Mouse (Mus musculus) thymus, postnatal 14 days (tissue): Measurements from ENCODE around the gene Supt16.

Source experiments
- DNase-seq: peaks from one replicate; pipeline ENCODE4 v3.0.0; 2021

The Supt16 gene

DNA sequence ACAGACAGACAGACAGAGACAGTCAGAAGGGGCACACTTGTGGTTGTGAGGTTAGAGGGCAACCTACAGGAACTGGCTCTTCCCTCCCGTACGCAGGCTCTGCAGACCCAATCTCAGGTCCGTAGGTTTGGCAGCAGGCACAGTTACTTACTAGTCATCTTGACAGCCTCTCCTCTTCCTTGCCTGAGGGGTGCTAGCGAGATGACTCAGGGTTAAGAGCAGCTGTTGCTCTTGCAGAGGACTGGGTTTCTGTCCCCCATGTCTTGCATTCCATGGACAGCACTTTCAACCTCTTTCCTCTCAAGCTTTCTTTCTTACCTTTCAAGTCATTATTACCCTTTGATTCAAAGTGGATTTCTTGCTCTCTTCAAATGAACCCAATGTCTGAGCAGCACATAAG is 53.1 kb downstream of the Supt16 start:
- no peak for DNase-seq

DNA sequence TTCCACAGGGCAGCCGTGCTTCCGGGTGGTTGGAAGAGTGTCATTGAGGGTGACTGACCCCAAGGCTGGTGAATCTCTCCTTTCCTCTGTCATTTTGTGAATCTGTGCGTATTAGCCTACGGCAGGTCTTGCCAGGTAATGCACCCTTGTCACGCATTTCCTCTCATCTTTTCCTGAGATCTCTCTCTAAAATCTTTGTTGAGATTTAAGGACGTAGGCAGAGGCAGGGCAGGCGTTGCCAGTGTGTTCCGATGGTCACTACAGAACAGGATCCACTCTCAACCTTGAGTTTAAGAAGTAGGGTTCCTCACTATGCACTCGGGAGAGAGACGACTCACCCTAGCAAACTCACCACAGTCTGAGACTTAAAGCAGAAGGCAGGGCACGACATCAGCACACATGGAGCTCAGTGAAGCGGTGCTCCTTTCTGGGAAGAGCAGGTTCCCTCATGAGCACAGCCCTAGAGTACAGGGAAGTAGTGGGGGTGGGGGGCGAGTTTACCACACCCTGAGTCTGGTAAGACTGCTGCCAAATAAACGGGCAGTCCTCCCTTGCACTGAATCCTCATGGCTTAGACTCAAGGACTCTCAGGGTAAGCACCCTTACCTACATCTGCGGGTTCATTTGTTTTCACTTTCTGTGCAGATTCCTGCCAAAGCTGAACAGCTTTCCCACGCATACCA is 55.6 kb downstream of the Supt16 start:
- DNase-seq: no peak

DNA sequence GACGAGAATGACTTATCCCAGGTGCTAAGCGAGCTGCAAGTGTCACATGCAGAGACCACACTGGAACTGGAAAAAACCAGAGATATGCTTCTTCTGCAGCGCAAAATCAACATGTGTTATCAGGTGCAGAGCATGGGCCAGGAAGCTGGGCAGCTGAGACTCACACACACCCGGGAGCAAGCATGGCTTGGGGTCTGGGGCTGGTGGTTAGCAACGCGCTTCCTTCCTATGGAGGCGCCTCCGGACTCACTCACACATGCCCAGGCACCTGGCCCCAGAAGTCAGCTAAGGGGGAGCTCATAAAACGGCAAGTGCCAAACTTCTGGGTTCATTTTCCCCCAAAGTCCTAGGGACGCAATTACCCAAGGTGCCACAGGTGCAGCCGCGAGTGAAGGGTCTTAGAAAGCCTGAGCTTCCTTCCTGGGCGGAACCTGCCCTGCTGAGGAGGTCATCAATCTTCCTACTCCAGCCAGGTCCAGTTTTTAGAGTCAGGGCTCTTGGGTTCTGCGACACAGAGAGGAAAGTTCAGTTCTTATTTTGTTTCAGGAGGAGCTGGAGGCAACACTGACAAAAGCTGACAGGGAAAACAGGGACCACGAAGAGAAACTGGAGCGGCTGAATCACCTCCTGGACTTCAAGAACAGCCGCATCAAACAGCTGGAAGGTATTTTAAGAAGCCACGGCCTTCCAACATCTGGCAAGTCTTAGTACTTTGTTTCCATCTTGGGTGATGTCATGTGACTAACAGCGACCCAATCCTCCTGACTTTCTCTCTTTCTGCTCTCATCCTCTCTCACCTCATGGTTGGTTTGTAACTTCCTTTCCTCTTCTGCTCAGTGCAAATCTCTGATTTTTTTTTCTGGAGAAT is 56.4 kb downstream of the Supt16 start:
- peak; percentile 42 for DNase-seq

DNA sequence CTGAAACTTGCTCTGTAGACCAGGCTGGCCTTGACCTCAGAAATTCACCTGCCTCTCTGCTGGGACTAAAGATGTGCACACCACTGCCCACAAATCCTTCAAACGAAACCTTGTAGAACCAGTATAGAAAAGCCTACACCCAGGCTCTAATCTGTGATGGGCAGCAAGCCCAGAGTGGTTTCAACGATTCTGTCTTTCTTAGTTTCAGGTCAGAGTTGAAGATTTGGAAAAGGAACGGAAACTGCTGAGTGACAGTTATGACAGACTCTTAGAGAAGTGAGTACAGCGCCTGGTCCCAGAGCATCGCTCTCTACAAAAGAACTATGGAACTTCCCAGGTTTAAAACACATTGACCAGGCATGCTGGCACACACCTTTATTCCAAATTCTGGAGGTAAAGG is 63.6 kb downstream of the Supt16 start:
- DNase-seq: no peak

DNA sequence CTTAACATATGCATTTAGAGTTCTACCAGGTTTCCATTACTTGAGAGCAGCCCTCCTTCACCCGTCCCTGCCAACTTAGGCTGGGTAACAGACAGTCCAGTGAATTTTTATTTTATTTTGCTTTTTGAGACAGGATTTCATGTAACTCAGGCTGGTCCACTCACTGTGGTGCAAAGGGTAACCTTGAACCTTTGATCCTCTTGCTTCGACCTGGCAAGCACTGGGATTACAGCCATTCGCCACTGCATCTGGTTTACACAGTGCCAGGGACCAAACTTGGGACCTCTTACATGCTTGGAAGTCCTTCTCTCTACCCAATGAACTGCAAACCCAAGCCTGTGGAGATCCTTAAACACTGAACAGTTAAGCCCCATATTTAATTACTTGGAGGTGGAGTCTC is 72.6 kb downstream of the Supt16 start:
- DNase-seq: no peak

- peak; percentile 81 for DNase-seq
Measured at GRCm38 (mm10) chr14:52123918-52124317, 73.3 kb downstream of the Supt16 start.

DNA sequence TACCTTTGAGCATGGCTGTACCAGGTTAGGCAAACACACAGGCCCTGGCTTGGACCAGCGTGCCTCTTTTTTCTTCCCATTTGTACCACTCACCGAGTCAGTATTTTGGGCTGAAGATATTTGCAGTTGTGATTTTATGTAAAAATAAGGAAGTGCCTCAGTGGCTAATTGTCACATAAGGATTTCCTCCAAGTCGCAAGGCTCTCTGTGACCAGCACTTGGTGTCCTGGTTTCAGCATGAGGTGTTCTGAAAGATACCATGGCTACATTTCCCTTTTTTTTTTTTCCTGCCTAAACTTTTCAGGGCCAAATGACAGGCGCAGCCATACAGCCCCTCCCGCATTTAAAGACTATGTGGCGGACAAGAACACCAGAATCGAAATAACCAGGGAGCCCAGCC is 77.0 kb downstream of the Supt16 start:
- DNase-seq: no peak

GRCm38 (mm10) chr14:52118823-52119608 is 78.2 kb downstream of the Supt16 start:
- DNase-seq: peak; percentile 54

GRCm38 (mm10) chr14:52118456-52118822 is 78.8 kb downstream of the Supt16 start:
- DNase-seq: no peak

DNA sequence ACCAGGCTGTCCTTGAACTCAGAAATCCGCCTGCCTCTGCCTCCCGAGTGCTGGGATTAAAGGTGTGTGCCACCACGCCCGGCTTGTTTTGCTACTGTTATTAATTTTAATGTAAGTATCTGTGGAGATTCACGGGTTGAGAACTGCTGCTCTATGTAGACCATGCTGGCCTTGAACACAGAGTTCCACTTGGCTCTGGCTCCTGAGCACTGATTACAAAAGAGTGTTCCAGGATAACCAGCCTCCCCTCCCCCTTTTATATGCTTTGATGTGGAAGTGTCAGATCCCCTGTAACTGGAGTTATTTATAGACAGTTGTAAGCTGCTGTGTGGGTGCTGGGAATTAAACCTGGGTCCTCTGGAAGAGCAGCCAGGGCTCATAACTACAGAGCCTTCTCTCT is 80.0 kb downstream of the Supt16 start:
- no peak for DNase-seq

DNA sequence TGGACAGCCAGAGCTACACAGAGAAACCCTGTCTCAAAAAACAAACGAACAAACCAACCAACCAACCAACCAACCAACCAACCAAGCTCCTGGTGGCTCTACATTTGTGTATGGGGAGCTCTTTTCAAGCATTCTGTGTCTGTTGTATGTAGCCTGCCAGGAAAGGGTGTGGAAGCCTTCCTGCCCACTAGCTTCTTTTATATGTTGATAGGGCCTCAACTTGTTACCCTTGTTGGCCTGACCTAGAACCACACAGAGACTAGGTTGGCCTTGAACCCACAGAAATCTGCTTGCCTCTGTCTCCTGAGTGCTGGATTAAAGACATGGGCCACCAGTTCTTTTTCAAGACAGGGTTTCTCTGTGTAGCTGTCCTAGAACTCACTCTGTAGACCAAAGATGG is 83.1 kb downstream of the Supt16 start:
- no peak for DNase-seq
